Mouse (Mus musculus): ENCODE data around the gene Pgd.
A peak's percentile ranks its signal among the peaks of the same experiment; 100 is the strongest.
"Not testable (repeated sequence)": the region's sequence is repeated elsewhere in the genome, so short reads cannot be mapped to it uniquely, and the experiment has no call there.

Gene Pgd

DNA sequence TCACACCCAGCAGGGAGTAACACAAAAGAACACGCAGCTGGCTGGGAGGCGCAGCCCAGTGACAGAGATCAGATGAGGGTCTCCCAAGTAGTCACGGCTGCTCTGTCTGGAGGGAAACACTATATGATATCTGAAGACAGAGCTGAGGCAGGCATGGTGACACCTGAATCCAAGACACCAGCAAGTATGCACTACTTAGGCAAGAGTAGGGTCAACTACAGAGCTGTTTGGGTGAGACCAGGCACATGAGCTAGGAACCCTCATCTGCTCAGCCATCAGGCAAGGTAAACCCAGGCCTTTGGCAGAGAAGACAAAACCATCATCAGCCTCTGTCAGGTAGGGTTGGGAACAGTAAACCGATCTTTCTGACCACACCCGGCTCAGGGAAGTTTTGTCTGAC, 33.2 kb downstream of the Pgd start:
- no peak for ATAC-seq (ENCODE audit: low TSS enrichment)

DNA sequence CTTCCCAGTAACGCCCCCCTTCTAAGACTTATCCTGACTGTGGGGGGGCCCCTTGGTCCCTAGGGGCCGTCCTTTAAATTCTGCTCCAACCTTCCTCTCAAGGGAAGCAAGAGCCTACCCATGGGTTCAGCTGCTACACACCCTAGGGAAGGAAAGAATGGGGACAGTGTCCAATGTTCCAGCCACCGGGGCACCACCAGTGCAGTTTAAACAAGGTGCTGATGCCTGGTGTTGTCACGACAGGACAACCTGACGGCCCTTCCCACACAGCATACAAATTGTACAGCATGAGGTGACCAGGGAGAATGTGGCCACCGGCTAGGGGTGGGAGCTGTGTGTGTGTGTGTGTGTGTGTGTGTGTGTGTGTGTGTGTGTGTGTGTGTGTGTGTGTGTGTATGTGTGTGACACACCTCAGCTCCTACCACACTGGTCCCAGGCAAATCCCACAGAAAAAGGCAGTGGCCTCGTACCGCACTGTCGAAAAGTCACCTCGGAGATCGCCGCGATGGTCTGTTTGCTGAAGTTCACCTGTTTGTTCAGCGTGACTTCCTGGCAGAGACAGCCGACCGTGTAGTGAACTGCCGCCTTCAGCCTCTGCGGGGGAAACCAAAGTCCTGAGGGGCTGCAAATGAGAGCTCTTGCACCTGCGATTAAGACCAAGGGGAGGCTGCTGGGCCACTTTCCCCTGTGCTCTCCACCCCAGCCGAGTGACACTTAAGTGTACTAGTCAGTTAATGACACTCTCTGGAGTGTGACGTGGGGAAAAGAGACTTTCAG, 34.6 kb downstream of the Pgd start:
- no peak for ATAC-seq (ENCODE audit: low TSS enrichment)

DNA sequence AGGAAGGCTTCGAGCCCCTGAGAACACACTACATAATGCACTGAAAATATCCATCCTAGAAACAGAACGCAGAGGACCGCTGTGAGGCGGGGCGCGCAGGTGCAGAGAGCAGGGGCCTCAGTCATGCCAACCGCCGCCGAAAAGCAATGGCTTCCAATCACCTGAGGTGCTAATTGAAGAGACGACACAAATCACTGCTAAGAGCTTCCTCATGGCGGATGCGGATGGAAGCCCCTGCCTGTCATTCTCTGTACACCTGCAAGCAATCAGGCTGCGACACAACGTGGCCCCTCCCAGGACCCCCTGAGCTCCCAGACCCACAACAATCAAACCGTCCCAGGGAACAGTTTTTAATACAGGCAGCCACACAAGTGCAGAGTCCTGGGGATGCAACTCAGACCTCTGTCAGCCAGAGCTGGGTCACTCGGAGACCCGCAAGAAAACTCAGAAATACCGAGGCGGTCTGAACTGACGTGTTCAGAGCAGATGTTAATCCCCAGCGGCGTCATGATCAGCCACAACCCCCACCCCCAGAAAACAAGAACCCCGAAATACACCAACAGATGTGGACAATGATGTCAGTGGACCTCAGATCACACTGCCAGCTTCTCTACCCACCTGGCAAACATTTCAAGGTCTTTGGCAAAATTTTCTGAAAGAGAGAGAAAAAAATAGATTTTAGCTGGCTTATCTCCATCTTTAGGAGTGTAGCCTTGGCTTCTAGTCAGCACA, 35.4 kb downstream of the Pgd start:
- ATAC-seq (ENCODE audit: low TSS enrichment) = no peak

DNA sequence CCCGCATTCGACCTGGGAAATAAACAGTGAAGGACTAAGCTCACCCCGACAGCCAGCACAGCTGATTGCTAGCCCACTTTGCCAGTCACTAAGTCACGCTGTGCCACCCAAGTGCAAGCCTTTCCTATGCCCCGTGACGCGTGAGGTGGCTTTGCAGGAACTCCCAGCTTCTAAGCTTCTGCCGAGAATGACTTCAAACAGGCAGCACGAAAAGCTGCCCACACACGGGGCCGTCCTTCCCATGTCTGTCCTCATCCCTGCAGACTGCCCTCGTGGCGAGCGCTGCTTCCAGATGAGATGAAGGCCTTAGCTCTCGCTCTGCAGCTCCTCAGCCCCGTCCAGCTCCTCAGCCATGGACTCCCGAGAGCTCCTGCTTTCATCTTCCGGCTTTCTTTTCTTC, 38.1 kb downstream of the Pgd start:
- peak; percentile 50 for ATAC-seq (ENCODE audit: low TSS enrichment)

DNA sequence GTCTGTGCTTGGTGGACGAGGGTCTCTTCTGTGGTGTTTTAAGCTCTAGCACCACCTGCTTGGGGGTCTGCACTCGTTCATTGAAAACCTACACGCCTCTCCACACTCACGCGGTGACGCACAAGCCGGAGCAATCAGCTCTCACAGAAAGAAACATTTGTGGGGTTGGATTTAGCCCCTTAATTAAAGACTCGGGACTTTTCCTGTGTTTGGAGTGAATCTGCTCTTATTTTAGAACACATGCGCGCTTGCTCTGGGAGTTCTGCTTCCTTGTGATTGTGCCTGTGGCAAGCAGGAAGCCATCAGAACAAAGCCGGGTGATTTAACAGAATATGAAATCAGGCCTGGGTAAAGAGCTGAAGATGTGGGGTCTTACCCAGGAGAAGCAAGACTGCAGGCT, 39.9 kb downstream of the Pgd start, which contains the start of gene Cort:
TSS of gene Cort (minus strand) at position 101 of the 400 bp plus-strand sequence.
- no peak for ATAC-seq (ENCODE audit: low TSS enrichment)

DNA sequence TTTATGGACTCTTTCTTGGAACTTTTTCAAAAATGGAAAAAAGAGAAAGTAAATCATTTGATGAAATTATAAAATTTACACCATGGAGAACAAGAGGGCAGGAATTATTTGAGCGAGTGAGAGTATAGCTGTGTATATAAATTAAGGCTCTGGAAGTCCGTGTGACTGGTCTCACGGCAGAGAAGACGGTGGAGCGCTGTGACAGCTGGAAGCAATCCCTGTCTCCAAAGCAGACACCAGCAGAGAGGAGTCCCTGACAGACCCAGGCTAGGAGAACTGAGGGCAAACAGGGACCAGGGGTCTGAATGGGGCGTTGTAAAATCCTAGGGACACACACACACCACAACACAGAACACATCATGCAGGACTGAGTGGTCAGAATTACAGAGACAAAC, 40.5 kb downstream of the Pgd start:
- no peak; the same call in 1 of the 2 replicates for ATAC-seq (ENCODE audit: low TSS enrichment)

DNA sequence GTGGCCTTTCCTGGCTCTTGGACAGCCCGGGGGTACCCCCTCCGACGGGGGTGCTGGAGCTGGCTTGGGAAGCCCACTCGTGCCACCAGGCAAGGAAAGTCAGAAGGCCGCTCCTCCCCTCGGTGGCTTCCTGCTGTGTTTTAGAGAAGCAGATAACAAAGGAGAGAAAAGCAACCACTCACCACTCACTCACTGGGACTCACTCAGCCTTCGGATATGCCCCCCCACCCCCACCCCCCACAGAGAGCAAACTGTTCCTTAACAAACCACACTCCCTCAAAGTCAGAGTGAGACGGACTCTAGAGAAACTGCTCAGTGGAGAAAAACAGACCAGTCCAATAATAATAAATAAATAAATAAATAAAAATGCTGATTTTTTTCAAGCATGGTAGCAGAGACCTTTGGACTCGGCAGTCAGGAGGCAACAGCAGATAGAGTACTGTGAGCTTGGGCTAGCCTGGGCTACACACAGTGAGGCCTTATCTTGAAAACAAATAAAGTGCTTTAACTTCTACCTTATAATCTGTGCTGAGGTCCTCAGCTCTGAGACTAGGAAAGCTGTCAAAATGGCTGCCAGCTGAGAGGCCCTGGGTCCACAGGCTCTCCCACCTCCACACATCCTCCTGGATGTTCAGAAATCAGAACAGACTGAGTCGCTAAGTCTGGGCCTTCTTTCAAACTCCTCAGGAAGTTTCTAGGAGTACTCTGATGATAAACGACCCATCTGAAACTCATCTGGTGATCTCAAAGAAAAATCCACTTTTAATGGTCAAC, 41.0 kb downstream of the Pgd start:
- no peak for ATAC-seq (ENCODE audit: low TSS enrichment)

DNA sequence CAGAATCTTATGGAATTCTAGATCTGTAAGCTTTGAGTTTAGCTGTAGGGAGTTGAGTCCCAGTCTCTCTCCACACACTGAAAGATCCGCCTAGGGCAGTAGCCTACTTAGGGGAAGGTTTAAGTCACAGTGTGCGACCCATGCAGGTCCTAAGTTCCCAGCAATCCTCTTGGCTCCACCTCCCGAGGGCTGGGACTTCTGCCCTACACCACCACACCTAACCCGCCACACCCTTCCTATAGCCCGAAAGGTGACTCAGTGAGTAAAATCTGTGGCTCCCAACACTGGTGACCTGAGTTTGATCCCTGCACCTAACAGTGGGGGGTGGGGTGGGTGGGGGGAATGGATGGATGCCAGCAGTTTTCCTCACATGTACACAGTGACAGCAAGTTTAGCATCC, 43.1 kb downstream of the Pgd start:
- no peak for ATAC-seq (ENCODE audit: low TSS enrichment)

DNA sequence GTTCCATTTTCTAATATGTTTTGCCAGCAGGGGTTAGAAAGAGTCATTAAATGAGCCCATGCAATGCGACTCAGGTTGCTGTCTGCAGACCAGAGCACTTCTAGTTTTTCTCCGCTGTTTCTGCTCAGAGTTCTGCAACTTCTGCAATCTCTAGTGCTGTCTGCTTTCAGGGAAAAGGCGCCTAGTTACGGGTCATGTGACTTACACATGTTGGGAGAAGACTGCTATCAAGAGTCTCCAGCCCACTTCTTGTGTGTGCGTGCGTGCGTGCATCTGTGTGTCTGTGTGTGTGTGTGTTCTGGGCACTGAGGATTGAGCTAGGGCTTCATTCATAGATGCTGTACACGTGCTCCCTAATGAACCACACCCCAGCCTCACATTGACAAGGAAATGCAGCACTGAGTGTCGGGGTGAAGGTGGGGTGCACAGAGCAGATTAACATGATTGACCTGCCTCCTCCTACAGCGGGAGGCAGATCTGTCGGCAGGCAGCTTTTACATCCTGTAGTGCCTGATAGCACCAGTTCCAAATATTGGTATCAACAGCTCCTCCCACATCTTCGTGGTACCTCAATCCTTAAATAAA, 46.5 kb downstream of the Pgd start:
- ATAC-seq (ENCODE audit: low TSS enrichment) = not testable (repeated sequence)

DNA sequence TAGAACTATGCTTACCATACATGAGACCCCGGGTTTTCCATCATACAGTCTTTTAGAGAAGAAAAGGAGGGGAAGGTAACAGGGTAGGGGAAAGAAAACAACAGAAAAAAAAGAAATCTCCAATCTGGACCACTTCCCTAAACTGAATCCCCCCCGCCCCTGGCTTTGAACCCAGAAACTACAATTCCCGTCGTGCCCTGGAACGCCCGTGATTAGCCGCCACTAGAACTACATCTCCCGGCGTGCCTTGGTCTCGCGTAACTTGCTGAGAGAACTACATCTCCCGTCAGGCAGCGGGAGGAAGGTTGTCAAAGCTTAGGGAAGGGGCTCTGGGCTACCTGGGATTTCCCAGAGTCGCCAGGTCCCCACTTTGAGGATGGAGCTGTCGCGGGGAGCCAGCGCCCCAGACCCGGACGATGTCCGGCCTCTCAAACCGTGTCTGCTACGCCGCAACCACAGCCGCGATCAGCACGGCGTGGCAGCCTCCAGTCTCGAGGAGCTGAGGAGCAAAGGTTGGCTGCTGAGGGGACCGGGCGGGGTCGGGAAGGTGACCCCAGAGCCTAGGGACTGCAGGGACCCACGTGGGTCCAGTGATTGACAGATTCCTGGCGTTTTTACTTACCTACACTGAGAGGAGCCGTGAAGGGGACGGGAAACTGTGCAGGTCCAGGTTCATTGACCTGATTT, 62.6 kb downstream of the Pgd start, which contains the start of gene Dffa:
TSS of gene Dffa (plus strand) at position 272 of the 687 bp plus-strand sequence.
- ATAC-seq (ENCODE audit: low TSS enrichment) = peak; percentile 95

DNA sequence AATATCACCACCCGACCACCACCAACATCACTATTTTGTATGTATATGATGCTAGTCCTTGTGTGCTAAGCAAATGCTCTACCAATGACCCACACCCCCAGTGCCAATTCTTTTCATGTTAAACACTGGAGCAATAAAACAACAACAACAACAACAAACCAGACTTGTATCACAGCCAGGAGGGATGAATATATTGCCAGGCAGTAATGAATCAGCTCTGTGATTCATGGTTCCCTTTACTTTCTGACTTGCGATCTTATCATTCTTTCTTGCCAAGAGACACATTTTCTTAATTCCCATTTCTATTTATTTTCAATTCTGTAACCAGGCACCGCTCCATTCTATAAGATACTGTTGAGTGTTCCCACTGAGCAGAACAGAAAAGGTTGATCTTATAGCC, 65.1 kb downstream of the Pgd start:
- ATAC-seq (ENCODE audit: low TSS enrichment) = no peak

DNA sequence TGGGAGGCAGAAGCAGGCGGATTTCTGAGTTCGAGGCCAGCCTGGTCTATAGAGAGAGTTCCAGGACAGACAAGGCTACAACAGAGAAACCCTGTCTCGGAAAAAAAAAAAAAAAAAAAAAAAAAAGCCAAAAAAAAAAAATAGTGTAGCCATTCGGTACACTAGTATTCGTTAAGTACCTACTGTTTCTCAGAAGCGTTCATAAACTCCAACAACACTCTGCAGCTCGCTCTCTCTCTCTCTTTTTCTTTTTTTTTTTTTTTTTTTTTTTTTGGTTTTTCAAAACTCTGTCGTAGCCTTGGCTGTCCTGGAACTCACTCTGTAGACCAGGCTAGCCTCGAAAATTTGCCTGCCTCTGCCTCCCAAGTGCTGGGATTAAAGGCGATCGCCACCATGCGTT, 66.1 kb downstream of the Pgd start:
- not testable (repeated sequence) for ATAC-seq (ENCODE audit: low TSS enrichment)

Data from frontal cortex, adult (tissue).